17 mouse cellular contexts compared by ENCODE assay signal in the genomic region with DNA sequence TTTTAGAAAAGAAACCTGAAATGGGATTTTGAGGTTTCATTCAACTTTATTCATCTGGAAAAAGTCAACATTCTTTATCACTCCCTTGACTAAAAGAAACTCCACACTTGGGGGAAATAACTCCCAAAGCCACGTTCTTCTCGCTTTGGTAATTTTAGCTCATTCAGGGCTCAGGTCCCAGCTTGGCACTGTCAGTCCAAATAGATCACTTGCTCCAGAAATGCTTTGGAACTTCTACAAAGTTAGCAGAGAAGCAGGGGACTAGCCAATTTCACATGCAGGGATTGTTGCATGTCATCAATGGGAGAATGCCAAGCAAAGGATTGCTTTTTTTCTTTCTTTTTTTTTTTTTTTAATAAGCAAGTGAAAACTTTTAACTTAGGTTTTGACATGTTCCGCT. TPM values are rescaled to one million over a fixed set of nuclear protein-coding genes. Genes with fewer than 3 reads are reported as not detected.
DNase-seq lines count a peak whose midpoint lies in the region; ATAC-seq and TF ChIP-seq lines count a peak whose summit lies in the region.
"Had no signal": no experiment of that assay in that cellular context is flagged by ENCODE, and none has a peak within 500 bp of the region (broad histone marks: within the 10 kb centered on the region; RNA-seq: fewer than 3 reads in every experiment).

No protein-coding gene starts in this region.

- TF ChIP-seq POLR2A in limb, embryonic 14.5 days (IDR thresholded peaks at IDR 0.05; ENCODE audit: borderline replicate concordance, extremely low read depth, insufficient read depth, insufficient read length) = no peak

- H3K4me1 ChIP-seq in forebrain, embryonic 14.5 days (ENCODE audit: control insufficient read depth, insufficient read depth, low read length) = peaks cover 9% of the 10 kb centered on the region
- peaks cover 23% of the 10 kb centered on the region for H3K4me1 ChIP-seq in forebrain, embryonic 15.5 days
- H3K4me1 ChIP-seq in limb, embryonic 14.5 days (ENCODE audit: control insufficient read depth, insufficient read depth, low read length) = peaks cover 21% of the 10 kb centered on the region
- H3K4me1 ChIP-seq in limb, embryonic 10.5 days = peaks cover 17% of the 10 kb centered on the region
- H3K4me1 ChIP-seq in midbrain, embryonic 13.5 days (replicated peaks) = peaks cover 46% of the 10 kb centered on the region
- peaks cover 9% of the 10 kb centered on the region for H3K4me1 ChIP-seq in intestine, postnatal 0 days (replicated peaks; ENCODE audit: control insufficient read depth, insufficient read depth, low read length)

- no peaks in the 10 kb centered on the region for H3K27me3 ChIP-seq in forebrain, embryonic 14.5 days (replicated peaks; ENCODE audit: control insufficient read depth, insufficient read depth, low read length)
- H3K27me3 ChIP-seq in forebrain, embryonic 15.5 days = no peaks in the 10 kb centered on the region
- H3K27me3 ChIP-seq in limb, embryonic 14.5 days (ENCODE audit: control insufficient read depth, insufficient read depth, low read length) = no peaks in the 10 kb centered on the region
- H3K27me3 ChIP-seq in limb, embryonic 10.5 days (ENCODE audit: low read depth, poor library complexity, severe bottlenecking) = no peaks in the 10 kb centered on the region
- H3K27me3 ChIP-seq in midbrain, embryonic 13.5 days = no peaks in the 10 kb centered on the region
- H3K27me3 ChIP-seq in intestine, postnatal 0 days (replicated peaks; ENCODE audit: control insufficient read depth, insufficient read depth, low read length) = no peaks in the 10 kb centered on the region
- H3K27me3 ChIP-seq: midbrain, embryonic 12.5 days; Patski had no signal

- H3K27ac ChIP-seq in forebrain, embryonic 14.5 days (ENCODE audit: low read depth, low read length) = no peak overlapping the region
- H3K27ac ChIP-seq in forebrain, embryonic 15.5 days (replicated peaks) = no peak overlapping the region
- H3K27ac ChIP-seq in limb, embryonic 14.5 days (replicated peaks; ENCODE audit: low read depth, low read length) = no peak overlapping the region
- H3K27ac ChIP-seq in limb, embryonic 10.5 days = no peak overlapping the region
- H3K27ac ChIP-seq in gastrocnemius, adult 2 months = no peak overlapping the region
- no peak overlapping the region for H3K27ac ChIP-seq in midbrain, embryonic 13.5 days
- H3K27ac ChIP-seq in intestine, postnatal 0 days (ENCODE audit: low read depth, low read length) = no peak overlapping the region; the same call in 1 of the 2 replicates
- H3K27ac ChIP-seq: kidney, postnatal 0 days; midbrain, embryonic 12.5 days had no signal

- H3K36me3 ChIP-seq in forebrain, embryonic 14.5 days (ENCODE audit: control insufficient read depth, insufficient read depth, low read length) = 0 out of 2 replicates have a peak, but pooled peaks cover 7% of the 10 kb centered on the region
- H3K36me3 ChIP-seq in forebrain, embryonic 15.5 days = 0 out of 2 replicates have a peak, but pooled peaks cover 5% of the 10 kb centered on the region
- H3K36me3 ChIP-seq in limb, embryonic 14.5 days (ENCODE audit: control insufficient read depth, insufficient read depth, low read length) = peaks cover 19% of the 10 kb centered on the region
- peaks cover 54% of the 10 kb centered on the region for H3K36me3 ChIP-seq in limb, embryonic 10.5 days
- peaks cover 26% of the 10 kb centered on the region for H3K36me3 ChIP-seq in midbrain, embryonic 13.5 days
- no peaks in the 10 kb centered on the region for H3K36me3 ChIP-seq in intestine, postnatal 0 days (ENCODE audit: control insufficient read depth, insufficient read depth)

- H3K4me2 ChIP-seq in forebrain, embryonic 14.5 days (ENCODE audit: low read length) = no peak overlapping the region
- no peak overlapping the region for H3K4me2 ChIP-seq in forebrain, embryonic 15.5 days (replicated peaks)
- no peak overlapping the region for H3K4me2 ChIP-seq in limb, embryonic 14.5 days (replicated peaks; ENCODE audit: low read depth, low read length, severe bottlenecking)
- H3K4me2 ChIP-seq in midbrain, embryonic 13.5 days (replicated peaks) = no peak overlapping the region
- H3K4me2 ChIP-seq in intestine, postnatal 0 days (replicated peaks; ENCODE audit: low read depth) = no peak overlapping the region
- H3K4me2 ChIP-seq: midbrain, embryonic 12.5 days had no signal

- DNase-seq in forebrain, embryonic 14.5 days (ENCODE audit: low spot score) = peak; percentile 19
- peak; percentile 42 for DNase-seq in limb, embryonic 14.5 days (ENCODE audit: low spot score)
- no peak for DNase-seq in limb, embryonic 10.5 days (ENCODE audit: low spot score)
- DNase-seq in gastrocnemius, adult 2 months = peak; percentile 53
- peak; percentile 17 for DNase-seq in lung, postnatal 14 days
- DNase-seq: cerebellum, adult 11 months; cerebellum, postnatal 25 days; right cerebral cortex, adult 18-20 months; thymus, postnatal 14 days had no signal

- H3K4me3 ChIP-seq in forebrain, embryonic 14.5 days (ENCODE audit: low read depth, low read length) = no peak overlapping the region
- no peak overlapping the region for H3K4me3 ChIP-seq in forebrain, embryonic 15.5 days
- no peak overlapping the region for H3K4me3 ChIP-seq in limb, embryonic 14.5 days (replicated peaks; ENCODE audit: low read length)
- H3K4me3 ChIP-seq in limb, embryonic 10.5 days = no peak overlapping the region
- H3K4me3 ChIP-seq in gastrocnemius, adult 2 months = no peak overlapping the region
- no peak overlapping the region for H3K4me3 ChIP-seq in midbrain, embryonic 13.5 days (replicated peaks)
- H3K4me3 ChIP-seq in intestine, postnatal 0 days (ENCODE audit: low read depth, low read length) = no peak overlapping the region
- H3K4me3 ChIP-seq: midbrain, embryonic 12.5 days had no signal

- no peak for TF ChIP-seq CTCF in gastrocnemius, adult 2 months (IDR thresholded peaks at IDR 0.05)
- TF ChIP-seq CTCF in intestine, postnatal 0 days (IDR thresholded peaks at IDR 0.05; ENCODE audit: low read depth) = no peak

- H3K9me3 ChIP-seq in forebrain, embryonic 14.5 days (replicated peaks; ENCODE audit: control insufficient read depth, low read length) = no peaks in the 10 kb centered on the region
- no peaks in the 10 kb centered on the region for H3K9me3 ChIP-seq in forebrain, embryonic 15.5 days
- no peaks in the 10 kb centered on the region for H3K9me3 ChIP-seq in limb, embryonic 14.5 days (ENCODE audit: control insufficient read depth, low read length)
- no peaks in the 10 kb centered on the region for H3K9me3 ChIP-seq in limb, embryonic 10.5 days (replicated peaks)
- no peaks in the 10 kb centered on the region for H3K9me3 ChIP-seq in midbrain, embryonic 13.5 days
- H3K9me3 ChIP-seq in intestine, postnatal 0 days (ENCODE audit: control insufficient read depth) = no peaks in the 10 kb centered on the region
- H3K9me3 ChIP-seq: midbrain, embryonic 12.5 days had no signal

- no peak overlapping the region for H3K9ac ChIP-seq in forebrain, embryonic 14.5 days (ENCODE audit: low read length)
- no peak overlapping the region for H3K9ac ChIP-seq in forebrain, embryonic 15.5 days (replicated peaks)
- H3K9ac ChIP-seq in limb, embryonic 14.5 days (ENCODE audit: low read depth, low read length, severe bottlenecking) = no peak overlapping the region
- no peak overlapping the region for H3K9ac ChIP-seq in midbrain, embryonic 13.5 days (replicated peaks)
- no peak overlapping the region for H3K9ac ChIP-seq in intestine, postnatal 0 days (ENCODE audit: low read depth, low read length)
- H3K9ac ChIP-seq: midbrain, embryonic 12.5 days had no signal

- WGBS in forebrain, embryonic 14.5 days = 89% methylated on average over 3 of the region's 3 CpGs
- WGBS in forebrain, embryonic 15.5 days = 67% methylated on average over 3 of the region's 3 CpGs
- WGBS in limb, embryonic 14.5 days = 60% methylated on average over 3 of the region's 3 CpGs
- WGBS in limb, embryonic 10.5 days = 98% methylated on average over 3 of the region's 3 CpGs
- 87% methylated on average over 3 of the region's 3 CpGs for WGBS in midbrain, embryonic 13.5 days
- 85% methylated on average over 3 of the region's 3 CpGs for WGBS in intestine, postnatal 0 days

- intact Hi-C loops in gastrocnemius, adult 2 months (cut with DNase I) = no loop called here

- no peak for ATAC-seq in forebrain, embryonic 14.5 days
- ATAC-seq in forebrain, embryonic 15.5 days (replicated peaks) = no peak
- no peak for ATAC-seq in limb, embryonic 14.5 days (ENCODE audit: low FRiP score, low read depth)
- ATAC-seq in midbrain, embryonic 13.5 days = no peak
- no peak for ATAC-seq in intestine, postnatal 0 days
- ATAC-seq: forebrain, embryonic 16.5 days; inflammation-experienced regulatory T-cells, adult 6 months; Patski had no signal

RNA-seq across cellular contexts. Expression of gene Bend5, which starts 5.2 kb away (rescaled TPM):
- 66.4 and 69.2 TPM in 2 replicates for polyA plus RNA-seq in forebrain, embryonic 14.5 days (2014; fragmentation: Nextera tagmentation; extraction: Ambion mirVana)
- polyA plus RNA-seq in forebrain, embryonic 15.5 days (2015; fragmentation: Nextera tagmentation; extraction: Ambion mirVana) = 59.8 and 60.4 TPM in 2 replicates
- 37.7 and 38.2 TPM in 2 replicates for polyA plus RNA-seq in limb, embryonic 14.5 days (2012; rRNA removed)
- polyA plus RNA-seq in limb, embryonic 14.5 days (2014; fragmentation: Nextera tagmentation; extraction: Ambion mirVana) = 58.3 and 70.4 TPM in 2 replicates
- 32.2 and 37.1 TPM in 2 replicates for polyA plus RNA-seq in limb, embryonic 10.5 days (2016; fragmentation: Nextera tagmentation; extraction: Ambion mirVana)
- under 1 TPM; 0.15 to 0.33 TPM for total RNA-seq in gastrocnemius, adult 2 months (2021)
- 71.3 and 71.6 TPM in 2 replicates for polyA plus RNA-seq in midbrain, embryonic 13.5 days (2015; fragmentation: Nextera tagmentation; extraction: Ambion mirVana)
- polyA plus RNA-seq in intestine, postnatal 0 days (2015; fragmentation: Nextera tagmentation; extraction: Ambion mirVana) = 26.7 and 28.0 TPM in 2 replicates
